Mouse (Mus musculus) C2C12 (cell line): ENCODE measurements around the gene Masp2.

Source experiments
- CEBPB ChIP-seq: IDR thresholded peaks from one replicate; pipeline ENCODE4 v1.6.1; 2011; ENCODE audit warnings: low read depth, mild to moderate bottlenecking, control low read depth, moderate library complexity
- CTCF ChIP-seq: IDR thresholded peaks from one replicate; pipeline ENCODE4 v1.5.1; 2011; ENCODE audit not compliant: control insufficient read depth, insufficient read depth, insufficient read length
- FOSL1 ChIP-seq: IDR thresholded peaks from one replicate; pipeline ENCODE4 v1.8.0; 2011; ENCODE audit warnings: mild to moderate bottlenecking, low read length; ENCODE audit not compliant: poor library complexity, insufficient read depth, severe bottlenecking
- MAX ChIP-seq: IDR thresholded peaks from one replicate; pipeline ENCODE4 v1.6.1; 2011; ENCODE audit warnings: mild to moderate bottlenecking, control low read depth
- MYOD1 ChIP-seq: IDR thresholded peaks from one replicate; pipeline ENCODE4 v1.6.1; 2011; ENCODE audit warnings: low read depth; ENCODE audit not compliant: control insufficient read depth, insufficient read length
- MYOG ChIP-seq: IDR thresholded peaks from one replicate; pipeline ENCODE4 v1.6.1; 2011; ENCODE audit not compliant: control insufficient read depth, insufficient read length; ENCODE audit errors: extremely low read depth
- USF1 ChIP-seq: IDR thresholded peaks from one replicate; pipeline ENCODE4 v1.6.1; 2011; ENCODE audit warnings: low read depth, mild to moderate bottlenecking, control low read depth, moderate library complexity

DNA sequence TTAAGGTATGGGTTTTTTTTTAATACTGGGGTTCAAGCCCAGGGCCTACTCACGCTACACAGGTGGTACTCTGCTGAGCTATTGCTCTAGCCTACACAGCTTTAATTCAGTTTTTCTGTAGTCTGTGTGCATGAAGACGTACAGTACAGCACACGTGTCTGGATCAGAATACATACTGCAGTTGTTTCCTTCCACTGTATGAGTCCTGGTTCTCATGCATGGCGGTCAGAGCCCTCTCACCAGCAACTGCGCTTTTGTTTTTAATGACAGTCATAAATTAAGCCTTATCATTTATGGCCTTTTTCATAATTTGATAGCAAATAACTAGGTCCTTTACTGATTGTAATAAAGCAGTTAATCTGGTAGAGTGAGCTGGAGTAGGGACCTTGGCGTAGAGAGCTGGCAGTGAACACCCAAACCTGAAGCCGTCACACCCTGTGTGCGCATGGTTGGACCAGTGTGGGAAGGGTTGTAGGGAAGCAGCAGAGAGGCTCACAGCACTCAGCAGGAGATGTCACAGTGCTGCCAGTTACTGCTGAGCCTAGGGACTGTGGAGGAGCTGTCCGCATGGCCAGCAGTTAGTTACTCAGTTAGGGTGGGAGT, 31.6 kb upstream of the Masp2 start:
- TF ChIP-seq CTCF (no peak), USF1 (no peak), MAX (no peak), FOSL1 (no peak), MYOG (no peak), MYOD1 (no peak), CEBPB (no peak)
